Mouse (Mus musculus) adrenal gland, postnatal 4 days (tissue): ENCODE data around the gene Dnttip1. TPM values are rescaled to one million over a fixed set of nuclear protein-coding genes. Genes with fewer than 3 reads are reported as not detected.
A peak's percentile ranks its signal among the peaks of the same experiment; 100 is the strongest.
"Not testable (repeated sequence)": the region's sequence is repeated elsewhere in the genome, so short reads cannot be mapped to it uniquely, and the experiment has no call there.

Experiments used
- DNase-seq, 2 experiments: peaks; one replicate each; pipeline ENCODE4 v3.0.0; 2021 to 2022; ENCODE audit warnings: low spot score in 2 of 2, mixed read lengths in 2 of 2
- long read RNA-seq, 2 experiments: library from polyadenylated mRNA; stranded (forward); transcript quantifications; one replicate each; pipeline ENCODE4 v2.0.0; 2021
- total RNA-seq, 2 experiments: library from RNA; stranded (reverse); gene quantifications; 2 replicates each; pipeline ENCODE4 v1.2.3; 2021

The Dnttip1 gene
- 10 to 100 TPM; 50.1 to 54.2 TPM for total RNA-seq
- long read RNA-seq, experiment 1, transcript Dnttip1-201 (13 exons, 1,664 nt): major isoform, 73 of 91 reads
- long read RNA-seq, experiment 1, partial matches to known transcripts: 6 of 91 reads
- long read RNA-seq, experiment 1, other reads (novel, unspliced or antisense): 12 of 91 reads
- long read RNA-seq, experiment 2, transcript Dnttip1-201 (13 exons, 1,664 nt): major isoform, 106 of 138 reads
- long read RNA-seq, experiment 2, partial matches to known transcripts: 12 of 138 reads
- long read RNA-seq, experiment 2, other reads (novel, unspliced or antisense): 20 of 138 reads

GRCm38 (mm10) chr2:164745843-164746479 is at the start of gene Dnttip1, which contains the start of gene Wfdc3:
Dnttip1 (plus strand) TSS chr2:164745983.
Wfdc3 (minus strand) TSS chr2:164745931.
- peak; percentile 89 to 91 for DNase-seq

DNA sequence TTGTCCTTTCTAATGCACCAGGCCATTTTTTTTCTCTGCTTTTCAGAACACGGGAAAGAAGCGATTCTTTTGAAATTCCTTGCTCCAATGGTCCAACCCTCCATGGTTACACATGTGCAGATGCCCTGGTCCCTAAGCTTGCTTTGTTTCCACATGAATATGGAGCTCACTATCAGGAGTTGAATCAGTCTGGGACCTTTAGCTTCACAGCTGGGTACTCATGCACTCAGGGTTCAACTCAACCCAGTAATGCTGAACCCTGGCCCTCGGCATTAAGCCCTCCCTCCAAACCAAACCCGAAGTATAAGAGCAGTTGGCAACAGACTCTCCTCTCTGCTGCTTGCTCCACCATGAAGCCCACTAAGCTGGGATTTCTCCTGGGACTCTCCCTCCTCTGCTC is 47.6 kb upstream of the Dnttip1 start, which contains the start of gene Spint4:
Gene Spint4 (plus strand): TSS at position 301 of the 400 bp plus-strand sequence.
- DNase-seq: no peak

DNA sequence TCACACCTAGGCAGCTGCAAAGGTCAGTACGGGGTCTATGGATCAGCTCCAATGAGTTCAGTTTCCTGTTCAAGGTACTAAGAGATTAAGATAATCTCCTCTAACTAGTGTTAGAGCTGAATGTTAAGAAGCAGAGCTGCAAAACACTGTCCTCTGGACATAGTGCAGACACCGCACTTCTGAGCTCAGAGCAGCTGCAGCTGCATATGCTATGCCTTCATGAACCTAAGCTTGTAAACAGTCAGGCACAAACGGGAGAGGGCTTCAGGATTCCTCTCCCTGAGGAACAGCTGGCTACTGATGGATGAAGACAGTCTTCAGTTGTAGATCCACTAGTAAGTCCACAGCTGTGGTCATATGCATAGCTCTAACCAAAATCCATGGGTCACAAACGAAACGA is 44.8 kb upstream of the Dnttip1 start:
- DNase-seq: no peak

DNA sequence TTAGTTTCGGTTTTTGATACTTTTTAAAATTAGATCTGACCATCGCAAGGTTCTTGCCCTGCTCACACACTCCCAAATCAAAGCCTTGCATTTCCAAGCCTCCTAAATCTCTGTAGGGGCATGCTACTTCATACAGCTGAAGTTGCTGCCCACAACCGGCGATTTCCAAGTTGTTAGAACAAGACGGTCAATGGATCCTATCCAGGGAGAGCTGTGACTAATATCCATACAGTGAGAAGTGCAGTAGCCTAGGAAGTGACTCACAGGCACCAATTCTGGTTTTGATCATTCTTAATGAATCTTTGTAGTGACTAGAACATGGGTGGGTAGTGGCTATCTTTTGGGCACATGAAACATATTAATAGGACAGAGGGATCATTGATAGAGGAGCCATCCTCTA is 44.0 kb upstream of the Dnttip1 start:
- DNase-seq: no peak

GRCm38 (mm10) chr2:164704235-164704634 is 41.5 kb upstream of the Dnttip1 start:
- DNase-seq: no peak

DNA sequence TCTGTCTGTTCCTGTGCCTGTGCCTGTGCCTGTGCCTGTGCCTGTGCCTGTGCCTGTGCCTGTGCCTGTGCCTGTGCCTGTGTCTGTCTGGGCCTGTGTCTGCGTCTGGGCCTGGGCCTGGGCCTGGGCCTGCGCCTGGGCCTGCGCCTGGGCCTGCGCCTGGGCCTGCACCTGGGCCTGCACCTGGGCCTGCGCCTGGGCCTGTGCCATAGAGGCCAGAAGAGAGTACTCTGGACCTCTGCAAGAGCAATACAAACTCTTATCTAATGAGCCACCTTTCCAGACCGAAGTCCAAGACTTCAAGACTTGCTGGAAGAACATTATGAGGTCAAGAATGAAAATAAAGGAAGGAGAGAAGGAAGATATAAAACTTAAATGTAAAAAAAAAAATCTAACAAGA is 40.5 kb upstream of the Dnttip1 start:
- DNase-seq: no peak

GRCm38 (mm10) chr2:164705991-164706390 is 39.8 kb upstream of the Dnttip1 start:
- no peak for DNase-seq

- no peak for DNase-seq
Observed at GRCm38 (mm10) chr2:164715005-164715404, 30.8 kb upstream of the Dnttip1 start, which contains the start of gene Spint5. Spint5 (plus strand) TSS chr2:164715305.

DNA sequence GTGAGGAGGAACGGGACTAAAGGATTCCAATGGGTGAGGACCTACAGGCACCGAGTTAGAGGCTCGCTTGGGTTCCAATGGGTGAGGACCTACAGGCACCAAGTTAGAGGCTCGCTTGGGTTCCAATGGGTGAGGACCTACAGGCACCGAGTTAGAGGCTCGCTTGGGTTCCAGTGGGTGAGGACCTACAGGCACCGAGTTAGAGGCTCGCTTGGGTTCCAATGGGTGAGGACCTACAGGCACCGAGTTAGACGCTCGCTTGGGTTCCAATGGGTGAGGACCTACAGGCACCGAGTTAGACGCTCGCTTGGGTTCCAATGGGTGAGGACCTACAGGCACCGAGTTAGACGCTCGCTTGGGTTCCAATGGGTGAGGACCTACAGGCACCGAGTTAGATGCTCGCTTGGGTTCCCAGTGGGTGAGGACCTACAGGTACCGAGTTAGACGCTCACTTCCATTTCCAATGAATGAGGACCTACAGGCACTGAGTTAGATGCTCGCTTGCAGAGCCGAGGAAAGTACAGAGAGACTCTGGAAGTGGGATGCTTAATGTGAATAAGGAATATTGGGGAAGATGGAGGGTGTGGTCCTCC is 29.5 kb upstream of the Dnttip1 start:
- not testable (repeated sequence) for DNase-seq

DNA sequence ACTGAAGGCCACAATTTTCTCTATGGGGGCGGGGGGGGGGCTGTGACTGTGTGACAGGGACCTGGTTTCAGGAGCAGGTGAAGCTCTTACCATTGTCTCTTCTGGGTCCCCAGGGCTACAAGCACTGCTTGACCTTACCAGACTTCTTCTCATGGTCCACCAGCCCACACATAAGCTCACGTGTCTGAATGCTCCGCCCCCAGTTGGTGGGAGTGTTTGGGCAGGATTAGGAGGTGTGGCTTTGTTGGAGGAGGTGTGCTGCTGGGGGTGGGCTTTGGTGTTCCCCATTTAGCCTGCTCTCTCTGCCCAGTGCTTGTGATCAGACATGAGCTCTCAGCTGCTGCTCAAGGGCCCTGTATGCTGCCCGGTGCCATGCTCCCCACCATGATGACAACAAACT is 22.5 kb upstream of the Dnttip1 start:
- no peak for DNase-seq

GRCm38 (mm10) chr2:164725895-164726619 is 19.7 kb upstream of the Dnttip1 start:
- peak; percentile 10 to 42 for DNase-seq

DNA sequence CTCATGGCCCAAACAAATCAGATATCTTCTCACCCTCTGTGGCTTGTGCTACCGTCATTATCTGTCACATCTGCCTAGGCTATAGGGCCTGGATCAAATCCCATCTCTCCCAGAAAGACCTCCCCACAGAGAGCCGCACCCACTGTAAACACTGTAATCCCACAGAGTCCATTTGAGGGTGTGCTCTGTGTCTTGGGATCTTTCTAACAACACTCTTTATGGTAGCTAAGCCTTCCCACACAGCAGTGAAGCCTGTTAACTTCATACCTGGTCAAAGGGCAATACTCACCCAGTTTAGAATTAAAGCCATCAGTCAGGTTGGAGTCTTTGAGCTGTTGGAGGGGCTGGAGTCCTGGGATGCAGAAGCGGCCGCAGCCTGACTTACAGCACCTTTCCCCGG is 14.1 kb upstream of the Dnttip1 start:
- no peak for DNase-seq

GRCm38 (mm10) chr2:164733259-164733658 is 12.5 kb upstream of the Dnttip1 start:
- DNase-seq: no peak

GRCm38 (mm10) chr2:164734839-164735238 is 10.9 kb upstream of the Dnttip1 start:
- no peak for DNase-seq

- no peak for DNase-seq
Observed at GRCm38 (mm10) chr2:164735446-164735845, 10.3 kb upstream of the Dnttip1 start.

- DNase-seq: no peak
Observed at GRCm38 (mm10) chr2:164737377-164738090, 8.2 kb upstream of the Dnttip1 start.

DNA sequence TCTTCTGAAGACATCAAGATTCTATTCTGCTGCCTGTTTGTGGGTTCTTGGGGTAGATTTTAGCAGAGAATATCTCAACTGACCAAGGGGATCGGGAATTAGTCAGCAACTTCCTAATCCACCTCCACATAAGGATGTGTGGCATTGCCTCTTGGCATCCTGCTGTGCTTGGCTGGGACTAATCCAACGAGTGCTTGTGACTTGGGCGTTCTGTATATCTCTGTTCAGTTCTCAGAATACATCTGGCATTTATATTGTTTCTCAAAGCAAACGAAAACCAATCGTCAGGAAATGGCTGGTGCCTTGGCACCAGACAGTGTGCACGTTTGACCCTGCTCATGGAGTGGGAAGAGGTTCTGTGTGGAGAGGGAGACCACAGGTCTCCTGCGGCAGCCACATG is 5.9 kb upstream of the Dnttip1 start:
- no peak for DNase-seq

DNA sequence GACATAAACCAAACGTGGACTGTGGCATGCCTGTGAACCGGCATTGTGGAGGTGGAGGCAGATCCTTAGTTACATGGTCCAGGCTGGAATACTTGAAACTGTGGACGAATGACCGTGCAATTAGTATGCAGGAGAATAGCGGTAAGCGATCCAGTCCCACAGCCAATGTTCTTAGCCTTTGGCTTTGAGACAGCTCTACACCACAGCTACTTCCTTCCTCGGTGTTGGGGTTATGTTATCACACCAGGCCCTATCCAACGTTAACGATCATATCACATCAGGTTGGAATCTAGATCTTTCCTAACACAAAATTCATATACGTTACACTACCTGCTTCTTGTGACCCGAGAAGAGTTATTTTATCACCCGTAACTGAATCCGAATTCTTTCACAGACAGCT is 796 bp upstream of the Dnttip1 start:
- DNase-seq: no peak

GRCm38 (mm10) chr2:164746693-164747092 is 910 bp downstream of the Dnttip1 start:
- no peak for DNase-seq

DNA sequence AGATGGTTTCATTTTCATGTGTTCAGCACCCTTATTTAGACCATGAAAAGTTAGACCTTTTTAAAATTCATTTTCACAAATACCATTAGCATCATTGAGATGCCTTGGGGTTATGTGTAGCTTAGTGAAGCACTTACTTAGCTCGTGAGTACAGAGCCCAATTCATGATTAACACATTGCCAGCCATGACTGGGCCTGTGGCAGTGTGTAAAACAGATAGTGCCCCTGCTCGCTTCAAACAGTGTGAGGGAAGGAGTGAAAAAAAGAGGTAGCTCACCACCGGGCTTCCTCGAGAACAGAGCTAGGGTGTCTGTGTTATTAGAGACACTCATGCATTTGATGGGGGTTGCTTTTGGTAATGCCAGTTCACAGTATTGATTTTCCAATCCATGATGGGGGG is 2.4 kb downstream of the Dnttip1 start:
- DNase-seq: no peak

GRCm38 (mm10) chr2:164748991-164749390 is 3.2 kb downstream of the Dnttip1 start:
- DNase-seq: no peak
